Mouse (Mus musculus) liver (tissue): ENCODE measurements around the gene Gpr153.

Source experiments
- DNase-seq: peaks from one replicate; pipeline ENCODE4 v3.0.0-alpha.2; 2020; ENCODE audit warnings: mixed read lengths

Gene Gpr153

DNA sequence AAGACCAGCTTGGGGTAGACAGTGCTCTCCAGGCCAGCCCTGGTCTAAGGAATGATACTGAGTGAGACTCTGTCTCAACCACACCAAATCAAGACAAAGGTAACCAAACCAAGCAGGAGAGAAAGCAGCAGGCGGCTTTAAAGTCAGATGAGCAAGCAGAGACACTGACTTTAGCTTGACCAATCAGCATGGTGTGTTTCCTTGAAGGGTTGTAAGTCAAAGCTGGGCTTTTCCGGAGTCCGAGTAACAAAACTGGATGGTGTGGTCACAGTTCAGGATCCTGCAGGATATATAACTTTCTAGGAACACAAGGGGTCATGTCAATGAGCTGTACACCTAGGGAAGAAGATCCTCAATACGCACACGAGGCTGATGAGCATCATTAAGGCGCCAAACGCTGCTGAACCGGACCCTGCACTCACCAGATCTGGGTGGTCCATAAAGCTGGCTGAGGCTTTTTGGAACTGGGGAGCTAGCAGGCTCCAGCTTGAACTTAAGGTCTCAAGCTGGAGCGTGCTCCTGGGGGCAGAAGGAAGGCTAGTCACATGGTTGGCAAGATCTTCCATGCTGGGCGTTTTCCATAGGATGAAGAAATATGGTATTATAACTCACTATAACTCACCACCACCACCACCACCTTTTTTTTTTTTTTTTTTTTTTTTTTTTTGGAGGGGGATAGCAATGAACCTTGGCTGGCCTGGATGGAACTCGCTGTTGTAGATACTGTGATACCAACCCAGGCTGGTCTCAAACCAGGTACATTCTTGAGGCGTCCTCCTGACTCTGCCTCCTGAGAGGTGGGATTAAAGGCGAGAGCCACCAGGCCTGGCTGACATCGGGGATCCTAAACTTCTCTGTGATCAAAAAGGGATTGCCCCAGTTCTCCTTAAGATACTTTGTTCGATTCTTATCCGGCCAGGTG is 50.9 kb downstream of the Gpr153 start:
- DNase-seq: no peak

DNA sequence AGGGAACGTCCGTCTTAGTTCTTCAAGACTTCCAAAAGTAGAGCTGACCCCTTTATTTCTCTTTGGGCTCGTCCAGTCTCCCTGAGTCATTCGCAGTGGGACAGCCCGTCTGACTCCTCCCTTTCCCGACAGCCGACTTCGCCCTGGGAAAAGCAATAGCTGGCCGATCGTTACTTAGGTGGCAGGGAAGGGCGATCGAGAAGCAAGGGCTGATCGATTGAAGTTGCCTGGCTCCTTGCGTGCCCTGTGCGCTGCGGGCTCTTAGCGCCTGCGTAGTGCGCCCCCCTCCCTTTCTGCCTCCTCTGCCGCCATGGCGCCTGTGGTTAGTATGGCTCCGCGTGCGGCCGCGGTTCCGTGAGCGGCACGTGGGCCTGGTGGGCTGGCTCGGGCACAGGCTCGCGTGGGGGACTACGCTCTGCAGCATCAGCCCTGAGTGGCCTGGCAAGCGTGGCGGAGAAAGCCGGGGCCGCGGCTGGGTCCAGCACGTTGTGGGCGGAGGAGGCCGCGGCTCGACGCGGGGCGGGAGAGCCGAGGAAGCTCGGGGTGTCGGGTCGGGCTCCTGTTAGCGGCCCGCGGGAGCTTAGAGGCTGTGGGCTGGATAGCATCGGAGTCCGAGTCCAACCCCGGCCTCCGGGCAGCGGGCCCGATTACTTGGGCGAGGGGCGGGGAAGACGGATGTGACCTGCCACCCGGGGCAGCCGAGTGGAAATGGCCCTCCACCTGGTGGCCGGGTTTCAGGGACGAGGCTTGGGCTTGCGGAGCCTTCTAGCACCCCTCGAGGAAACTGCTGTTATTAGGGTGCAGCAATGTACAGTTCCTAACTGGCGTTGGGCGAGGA is 51.8 kb downstream of the Gpr153 start, which contains the start of gene Rpl22:
Gene Rpl22, plus strand, starts transcription at position 169 of the 838 bp plus-strand sequence.
- DNase-seq: peak; percentile 94

DNA sequence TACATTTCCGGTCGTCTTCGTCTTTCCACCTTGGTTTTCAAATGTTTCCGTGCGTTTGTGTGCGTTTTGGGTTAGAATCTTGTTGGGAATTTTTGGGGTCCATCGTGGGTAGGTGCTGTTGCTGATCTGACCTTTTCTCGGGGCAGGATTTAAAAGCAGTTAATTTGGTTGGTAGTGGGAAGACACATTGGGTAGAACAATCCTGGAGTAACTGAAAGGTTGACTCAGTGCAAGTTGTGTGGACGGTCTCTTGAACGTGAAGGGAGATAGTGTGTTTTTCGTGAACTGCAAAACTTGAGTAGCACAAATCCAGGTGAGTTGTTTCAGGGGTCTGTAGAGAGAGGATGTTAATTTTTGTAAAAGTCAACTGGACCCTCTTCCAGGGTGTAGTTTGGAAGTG is 52.5 kb downstream of the Gpr153 start:
- DNase-seq: no peak

DNA sequence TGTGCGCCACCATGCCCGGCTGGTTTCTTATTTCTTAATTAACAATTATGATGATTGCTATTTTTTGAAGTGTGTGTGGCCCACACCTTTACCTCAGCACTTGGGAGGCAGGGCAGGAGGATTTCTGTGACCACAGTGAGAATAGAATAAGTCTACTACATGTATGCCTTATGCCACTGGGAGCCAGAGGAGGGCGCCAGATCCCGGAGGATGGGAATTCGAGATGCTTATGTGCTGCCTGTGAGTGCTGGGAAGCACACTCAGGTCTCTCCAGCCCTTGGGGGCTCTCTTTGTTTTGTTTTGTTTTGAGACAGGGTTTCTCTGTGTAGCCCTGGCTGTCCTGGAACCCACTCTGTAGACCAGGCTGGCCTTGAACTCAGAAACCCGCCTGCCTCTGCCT is 54.7 kb downstream of the Gpr153 start:
- peak; percentile 67 for DNase-seq

DNA sequence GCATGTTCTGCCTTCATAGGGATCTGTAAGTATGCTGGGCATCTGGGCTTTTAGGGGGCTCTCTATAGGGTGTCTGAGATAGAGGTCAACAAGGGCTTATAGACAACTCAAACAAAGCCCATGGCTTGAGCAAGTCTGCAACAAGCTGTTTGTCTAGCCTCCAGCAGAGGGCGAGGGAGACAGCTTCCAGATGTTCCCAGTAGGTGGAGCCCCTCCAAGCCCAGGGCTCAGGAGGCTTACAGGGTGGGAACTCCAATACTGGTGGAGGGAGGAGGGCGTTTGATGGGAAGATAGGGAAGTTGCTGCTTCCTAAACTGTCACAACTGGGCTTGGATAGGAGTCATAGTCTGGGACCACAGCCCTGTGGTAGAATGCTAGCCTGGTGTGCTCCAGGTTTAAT is 58.9 kb downstream of the Gpr153 start:
- peak; percentile 67 for DNase-seq

DNA sequence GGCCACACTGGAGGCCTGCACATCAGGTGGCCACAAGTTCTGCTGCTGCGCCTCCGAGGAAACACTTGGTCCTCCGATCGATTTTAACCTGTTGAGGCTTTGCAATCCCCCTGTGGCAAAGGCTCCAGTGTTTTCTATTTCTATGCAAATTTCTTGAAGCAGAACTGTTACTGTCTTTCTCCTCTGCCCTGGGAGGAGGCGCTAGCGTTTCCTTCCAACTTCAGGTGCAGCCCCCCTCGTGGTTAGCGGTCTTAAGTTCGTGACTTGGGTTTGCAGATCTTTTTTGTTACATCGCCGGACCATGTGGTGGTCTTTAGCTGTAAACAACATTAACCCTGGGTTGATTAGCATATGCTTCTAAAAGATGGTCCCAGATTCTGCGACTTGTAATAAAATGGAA is 59.6 kb downstream of the Gpr153 start:
- no peak for DNase-seq
